Mouse (Mus musculus) intestine, postnatal 0 days (tissue): Measurements from ENCODE around the gene Tspan14. TPM values are rescaled to one million over a fixed set of nuclear protein-coding genes. Genes with fewer than 3 reads are reported as not detected.

ENCODE experiments used
- ATAC-seq: fragments of 200-750 bp; cut with Nextera tagmentation; 2 replicates; pipeline ENCODE4 v1.8.0; 2017; ENCODE audit warnings: mild to moderate bottlenecking, moderate TSS enrichment, moderate library complexity
- H3K27ac ChIP-seq: fragments of 300-500 bp; sonication (generic); 2 replicates; pipeline ENCODE4 v1.5.1; 2014; ENCODE audit warnings: mild to moderate bottlenecking, low read depth, low read length, moderate library complexity
- H3K27me3 ChIP-seq: fragments of 300-500 bp; sonication (generic); replicated peaks from 2 replicates; pipeline ENCODE4 v1.6.1; 2014; ENCODE audit warnings: low read length, mixed read lengths; ENCODE audit not compliant: control insufficient read depth, insufficient read depth
- H3K36me3 ChIP-seq: fragments of 300-500 bp; sonication (generic); 2 replicates; pipeline ENCODE4 v1.6.1; 2014; ENCODE audit warnings: mild to moderate bottlenecking, moderate library complexity; ENCODE audit not compliant: control insufficient read depth, insufficient read depth
- H3K4me1 ChIP-seq: fragments of 300-500 bp; sonication (generic); replicated peaks from 2 replicates; pipeline ENCODE4 v1.6.1; 2014; ENCODE audit warnings: antibody characterized with exemption, low read length, mixed read lengths; ENCODE audit not compliant: control insufficient read depth, insufficient read depth
- H3K4me2 ChIP-seq: fragments of 300-500 bp; sonication (generic); replicated peaks from 2 replicates; pipeline ENCODE4 v1.6.1; 2014; ENCODE audit warnings: low read depth, mild to moderate bottlenecking, moderate library complexity
- H3K4me3 ChIP-seq: fragments of 300-500 bp; sonication (generic); 2 replicates; pipeline ENCODE4 v1.5.1; 2014; ENCODE audit warnings: low read depth, low read length
- H3K9ac ChIP-seq: fragments of 300-500 bp; sonication (generic); 2 replicates; pipeline ENCODE4 v1.6.1; 2014; ENCODE audit warnings: mild to moderate bottlenecking, low read depth, low read length
- H3K9me3 ChIP-seq: fragments of 300-500 bp; sonication (generic); 2 replicates; pipeline ENCODE4 v1.6.1; 2016; ENCODE audit warnings: mixed run types; ENCODE audit not compliant: control insufficient read depth
- CTCF ChIP-seq: sonication (generic); IDR thresholded peaks from 2 replicates; pipeline ENCODE4 v1.5.1; 2016; ENCODE audit warnings: low read depth, mild to moderate bottlenecking, control low read depth, antibody characterized with exemption, moderate library complexity
- WGBS: fragments of 180-500 bp; shearing (Covaris S2); extraction: QIAGEN DNeasy Blood & Tissue Kit; methylation state at CpG from one replicate; pipeline ENCODE4 v1.1.7; 2014; 5-methylcytosine and 5-hydroxymethylcytosine counted together
- polyA plus RNA-seq: library from polyadenylated mRNA; unstranded; fragments of >200 nt; fragmentation: Nextera tagmentation; extraction: Ambion mirVana; gene quantifications from 2 replicates; pipeline ENCODE4 v1.2.1, GENCODE M21; 2015

Tspan14 gene
- polyA plus RNA-seq, 1 experiment from 2014 or later, result 30.5 TPM

DNA sequence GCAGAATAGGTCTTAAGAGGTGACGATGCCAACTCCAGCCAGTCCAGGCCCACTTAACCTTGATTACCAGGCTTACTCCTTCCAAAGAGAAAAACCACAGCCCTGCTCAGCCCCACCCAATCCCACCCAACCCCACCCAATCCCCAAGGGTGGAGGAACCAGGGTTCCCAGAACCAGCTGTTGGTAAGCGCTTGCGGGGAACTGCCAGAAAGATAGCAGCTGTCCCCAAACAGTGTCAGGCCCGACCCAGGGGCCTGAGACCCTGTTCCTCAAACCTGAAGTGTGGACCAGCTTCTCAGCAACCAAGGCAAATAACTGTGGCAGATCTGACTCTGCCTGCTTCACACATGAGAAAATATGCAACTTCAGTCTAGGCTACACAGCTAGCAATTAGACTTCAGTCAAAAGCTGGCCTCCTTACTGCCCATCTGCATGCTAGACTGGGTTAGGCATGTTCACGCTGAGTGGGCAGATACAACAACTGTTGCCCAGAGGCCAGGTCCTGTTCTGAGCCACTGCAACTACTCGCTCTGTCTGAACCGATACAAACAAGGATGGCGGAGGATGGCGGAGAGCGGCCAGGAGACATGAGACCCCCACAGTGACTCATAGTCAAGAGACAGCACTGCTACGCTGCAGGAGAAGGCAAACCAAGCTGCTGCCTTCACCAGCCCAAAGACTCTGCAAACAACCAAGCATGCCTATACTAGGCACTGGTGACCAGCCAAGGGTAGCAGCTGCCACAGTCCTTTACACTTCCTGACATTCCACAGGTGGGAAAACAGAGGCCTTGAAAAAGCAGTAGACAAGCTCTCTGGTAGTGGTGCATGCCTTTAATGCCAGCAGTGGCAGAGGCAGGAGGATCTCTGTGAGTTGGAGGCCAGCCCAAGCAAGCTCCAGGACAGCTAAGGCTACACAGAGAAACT lies 4.0 kb downstream of the Tspan14 start:
- no peak for TF ChIP-seq CTCF
- H3K4me3 ChIP-seq, result no peak overlapping the region
- peaks cover 37% of the 10 kb centered on the region for H3K4me1 ChIP-seq
- H3K27ac ChIP-seq, result peak overlapping the region; percentile 46
- ATAC-seq, result no peak
- no peaks in the 10 kb centered on the region for H3K9me3 ChIP-seq
- H3K9ac ChIP-seq, result no peak overlapping the region
- 68% methylated on average over 11 of the region's 11 CpGs for WGBS
- peak overlapping the region; percentile 40 for H3K4me2 ChIP-seq
- no peaks in the 10 kb centered on the region for H3K27me3 ChIP-seq
- no peaks in the 10 kb centered on the region for H3K36me3 ChIP-seq

DNA sequence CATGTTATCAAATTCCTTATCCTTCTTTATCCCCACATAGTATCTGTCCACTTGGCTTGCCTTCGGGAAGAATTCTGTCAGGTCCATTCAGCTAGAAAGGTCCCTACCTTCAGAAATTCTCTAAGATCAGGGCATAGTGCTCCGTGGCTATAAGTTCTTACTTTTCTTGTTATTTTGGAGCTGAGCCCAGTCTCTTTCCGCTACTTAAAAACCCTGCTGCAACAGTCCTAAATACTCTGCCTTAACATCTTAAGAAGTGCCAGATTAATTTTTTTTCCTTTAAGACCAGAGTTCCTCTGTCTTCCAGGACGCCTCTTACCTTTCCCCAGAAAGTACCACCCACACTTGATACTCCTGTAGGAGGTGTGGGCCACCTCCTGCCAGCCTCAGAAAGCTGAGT lies 6.4 kb downstream of the Tspan14 start:
- WGBS, result 39% methylated on average over 4 of the region's 4 CpGs
- ATAC-seq, result no peak
- Histone ChIP-seq H3K27ac (no peak overlapping the region), H3K4me1 (peaks cover 44% of the 10 kb centered on the region), H3K4me2 (no peak overlapping the region), H3K9ac (no peak overlapping the region), H3K9me3 (no peaks in the 10 kb centered on the region), H3K4me3 (no peak overlapping the region), H3K27me3 (no peaks in the 10 kb centered on the region), H3K36me3 (no peaks in the 10 kb centered on the region)
- TF ChIP-seq CTCF, result no peak

DNA sequence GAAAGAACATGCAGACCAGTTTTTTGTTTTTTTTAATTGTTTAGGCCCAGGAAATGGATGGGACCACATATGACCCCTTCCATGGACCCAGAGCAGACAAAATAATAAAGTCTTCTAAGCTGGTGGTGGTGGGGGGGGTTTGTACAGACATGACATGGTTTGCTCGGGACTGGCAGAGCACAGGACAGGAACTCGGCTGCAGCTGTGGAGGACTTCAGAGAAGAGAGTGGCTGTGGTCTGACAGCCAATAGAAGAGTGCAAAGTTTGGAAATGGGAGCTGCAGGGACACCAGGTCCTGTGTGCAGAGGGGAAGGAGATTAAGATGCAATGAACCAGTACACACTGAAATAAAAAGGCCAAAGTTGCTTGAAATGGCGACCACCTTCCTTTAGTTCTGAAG lies 7.0 kb downstream of the Tspan14 start:
- Histone ChIP-seq H3K4me2 (no peak overlapping the region), H3K27ac (no peak overlapping the region), H3K4me3 (no peak overlapping the region), H3K9me3 (no peaks in the 10 kb centered on the region), H3K9ac (no peak overlapping the region), H3K4me1 (peaks cover 46% of the 10 kb centered on the region), H3K36me3 (no peaks in the 10 kb centered on the region), H3K27me3 (no peaks in the 10 kb centered on the region)
- 32% methylated on average over 3 of the region's 3 CpGs for WGBS
- no peak for TF ChIP-seq CTCF
- ATAC-seq, result no peak

DNA sequence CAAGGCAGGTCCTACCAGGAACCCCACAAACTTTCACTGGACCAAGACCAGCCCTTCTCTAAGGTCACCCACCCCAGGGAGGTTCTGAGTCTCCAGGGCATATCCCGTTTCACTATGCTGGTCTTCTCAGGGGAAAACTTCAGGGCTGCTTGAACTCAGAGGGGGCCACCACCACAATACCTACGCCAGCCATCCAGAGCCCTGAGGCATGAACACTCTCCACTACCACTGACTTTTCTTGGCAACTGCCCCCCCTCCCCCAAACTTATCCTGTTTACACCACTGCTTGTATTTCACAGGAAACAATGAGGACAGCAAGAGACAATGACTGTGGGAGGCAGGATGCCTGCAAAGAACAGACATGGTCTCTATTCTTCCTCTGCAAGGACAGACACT lies 7.6 kb downstream of the Tspan14 start:
- Histone ChIP-seq H3K27me3 (no peaks in the 10 kb centered on the region), H3K9ac (no peak overlapping the region), H3K9me3 (no peaks in the 10 kb centered on the region), H3K4me1 (peaks cover 45% of the 10 kb centered on the region), H3K27ac (peak overlapping the region; percentile 24; the same call in 1 of the 2 replicates), H3K36me3 (no peaks in the 10 kb centered on the region), H3K4me2 (peak overlapping the region; percentile 6; the same call in 1 of the 2 replicates), H3K4me3 (no peak overlapping the region)
- no peak for TF ChIP-seq CTCF
- whole genome bisulfite sequencing, result 52% methylated on average over 2 of the region's 2 CpGs
- no peak for ATAC-seq

DNA sequence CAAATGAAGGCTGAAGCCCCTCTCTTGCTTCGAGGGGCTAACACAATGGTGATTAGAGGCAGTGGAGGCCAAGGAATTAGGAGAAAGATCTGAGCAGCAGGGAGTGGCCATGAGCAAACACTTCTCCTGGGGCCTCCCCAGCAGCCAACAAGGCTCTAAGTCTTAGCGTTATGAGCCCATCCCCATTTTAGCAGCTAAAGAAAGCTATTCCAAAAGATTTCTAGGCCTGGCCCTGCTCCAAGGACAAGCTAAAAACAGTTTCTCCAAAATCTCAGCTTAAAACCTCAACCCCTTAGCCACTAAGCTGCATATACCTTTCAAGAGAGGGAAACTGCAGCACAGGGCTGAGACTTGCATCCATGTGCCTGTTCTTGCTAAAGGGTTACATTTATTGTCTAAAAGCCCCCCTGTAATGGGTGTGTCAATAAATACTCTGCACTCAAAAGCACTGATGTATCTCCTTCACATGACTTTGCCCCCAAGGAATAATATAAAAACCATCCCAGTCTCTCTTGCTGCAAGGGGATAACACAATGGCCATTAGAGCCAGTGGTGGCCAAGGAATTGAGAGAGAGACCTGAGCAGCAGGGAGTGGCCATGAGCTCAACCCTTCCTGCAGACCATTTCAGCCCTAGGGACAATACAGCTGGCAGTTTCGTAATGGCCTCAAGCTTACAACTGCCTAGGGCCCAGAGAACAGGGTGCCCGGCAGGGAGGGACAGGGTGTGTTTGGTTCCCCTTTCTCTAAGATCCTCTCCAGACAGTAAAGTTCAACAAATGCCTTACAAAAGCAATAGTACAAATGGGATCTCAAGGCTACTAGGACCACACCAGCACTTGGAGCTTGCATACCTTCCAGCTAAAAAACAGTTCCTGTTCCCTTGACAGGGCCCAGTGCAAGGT lies 8.3 kb downstream of the Tspan14 start:
- H3K9me3 ChIP-seq, result no peaks in the 10 kb centered on the region

DNA sequence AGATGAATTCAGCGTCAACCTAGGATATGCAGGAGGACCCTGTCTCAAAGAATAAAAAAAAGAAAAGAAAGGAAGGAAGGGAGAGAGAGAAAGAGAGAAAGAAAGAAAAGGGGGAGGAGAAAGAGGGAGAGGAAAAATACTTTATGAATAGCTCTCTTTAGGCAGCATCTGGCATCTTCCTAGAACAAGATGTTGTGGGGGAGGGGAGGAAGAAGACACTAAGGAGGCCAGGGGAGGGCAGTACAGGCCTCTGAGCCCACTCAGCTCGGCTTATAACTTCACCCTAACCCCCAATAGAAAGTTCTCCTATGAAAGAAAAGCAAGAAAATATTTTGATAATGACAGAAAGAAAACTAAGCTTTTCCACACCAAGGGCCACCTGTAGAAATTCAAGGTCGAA lies 9.0 kb downstream of the Tspan14 start:
- Histone ChIP-seq H3K4me2 (no peak overlapping the region), H3K36me3 (0 out of 2 replicates have a peak, but pooled peaks cover 3% of the 10 kb centered on the region), H3K9me3 (no peaks in the 10 kb centered on the region), H3K4me1 (peaks cover 31% of the 10 kb centered on the region; the same call in 1 of the 2 replicates), H3K4me3 (no peak overlapping the region), H3K27me3 (no peaks in the 10 kb centered on the region), H3K27ac (no peak overlapping the region), H3K9ac (no peak overlapping the region)
- no peak for ATAC-seq
- 60% methylated on average over 3 of the region's 3 CpGs for WGBS
- TF ChIP-seq CTCF, result peak; percentile 26

More for the DNA sequence above, 8.3 kb downstream of the Tspan14 start:
- Histone ChIP-seq H3K36me3 (0 out of 2 replicates have a peak, but pooled peaks cover under 1% of the 10 kb centered on the region), H3K4me2 (peak overlapping the region; percentile 14; the same call in 1 of the 2 replicates), H3K27me3 (no peaks in the 10 kb centered on the region), H3K4me1 (peaks cover 38% of the 10 kb centered on the region), H3K27ac (peak overlapping the region; percentile 24), H3K4me3 (no peak overlapping the region), H3K9ac (no peak overlapping the region)
- no peak; the same call in 1 of the 2 replicates for ATAC-seq
- WGBS, result 21% methylated on average over 4 of the region's 4 CpGs
- no peak for TF ChIP-seq CTCF
